Mouse (Mus musculus) heart, adult 2 months (tissue): Measurements from ENCODE around the gene Slc25a25. TPM values are rescaled to one million over a fixed set of nuclear protein-coding genes. Genes with fewer than 3 reads are reported as not detected.
A peak's percentile ranks its signal among the peaks of the same experiment; 100 is the strongest.

ENCODE experiments used
- DNase-seq, 2 experiments: peaks; one replicate each; pipeline ENCODE4 v3.0.0; 2021
- H3K27ac ChIP-seq: fragments of 200-600 bp; 2 replicates; pipeline ENCODE4 v1.8.1; 2022
- H3K27me3 ChIP-seq: fragments of 200-500 bp; 2 replicates; pipeline ENCODE4 v1.6.1; 2012; ENCODE audit warnings: mild to moderate bottlenecking, low read length, inconsistent platforms, mixed read lengths; ENCODE audit not compliant: control insufficient read depth, insufficient read depth
- H3K36me3 ChIP-seq: fragments of 200-500 bp; 2 replicates; pipeline ENCODE4 v1.6.1; 2012; ENCODE audit warnings: low read length, inconsistent platforms; ENCODE audit not compliant: control insufficient read depth, insufficient read depth
- H3K4me1 ChIP-seq: fragments of 200-500 bp; 2 replicates; pipeline ENCODE4 v1.6.1; 2011; ENCODE audit warnings: low read length; ENCODE audit not compliant: control insufficient read depth, insufficient read depth
- H3K4me3 ChIP-seq: fragments of 200-600 bp; 2 replicates; pipeline ENCODE4 v1.8.1; 2022
- H3K79me2 ChIP-seq: fragments of 200-500 bp; replicated peaks from 2 replicates; pipeline ENCODE4 v1.6.1; 2012; ENCODE audit warnings: mild to moderate bottlenecking, inconsistent platforms, low read length, moderate library complexity, mixed read lengths; ENCODE audit not compliant: control insufficient read depth, insufficient read depth
- H3K9ac ChIP-seq: fragments of 200-500 bp; 2 replicates; pipeline ENCODE4 v1.6.1; 2012; ENCODE audit warnings: low read depth, mild to moderate bottlenecking, control low read depth, inconsistent platforms, low read length, mixed read lengths
- CTCF ChIP-seq: fragments of 200-600 bp; IDR thresholded peaks from 2 replicates; pipeline ENCODE4 v1.8.1; 2022; ENCODE audit warnings: antibody characterized with exemption, mild to moderate bottlenecking, moderate library complexity
- EP300 ChIP-seq: fragments of 200-500 bp; IDR thresholded peaks from 2 replicates; pipeline ENCODE4 v1.6.1; 2011; ENCODE audit warnings: low read depth, low read length, control low read depth; ENCODE audit not compliant: insufficient read depth
- POLR2A ChIP-seq: fragments of 200-500 bp; IDR thresholded peaks from 2 replicates; pipeline ENCODE4 v1.6.1; 2011; ENCODE audit warnings: mild to moderate bottlenecking, low read depth, low read length, control low read depth; ENCODE audit not compliant: insufficient read depth
- WGBS: fragments of 180-500 bp; shearing (Covaris S2); methylation state at CpG from one replicate; pipeline ENCODE4 v1.1.7; 2018; 5-methylcytosine and 5-hydroxymethylcytosine counted together
- intact Hi-C: fragments of 180-260 bp; cut with DNase I; formaldehyde crosslinking; loops from one replicate; pipeline ENCODE4 v1.15.1; 2025
- polyA plus RNA-seq: library from polyadenylated mRNA; depleted of rRNA; stranded (reverse); fragments of >200 nt; gene quantifications from 2 replicates; pipeline ENCODE4 v1.2.3, GENCODE M21; 2012; rRNA removed
- total RNA-seq, 2 experiments: library from RNA; stranded (reverse); gene quantifications; 2 replicates each; pipeline ENCODE4 v1.2.3; 2021

Gene Slc25a25
- total and polyA plus RNA-seq, 3 experiments, result 5.7 to 10.1 (median 8.5) TPM

- no peaks in the 10 kb centered on the region for H3K79me2 ChIP-seq
- no peaks in the 10 kb centered on the region for H3K36me3 ChIP-seq
- no peaks in the 10 kb centered on the region for H3K27me3 ChIP-seq
- peak overlapping the region; percentile 93 for H3K4me3 ChIP-seq
- H3K9ac ChIP-seq, result peak overlapping the region; percentile 82
- H3K4me1 ChIP-seq, result peaks cover 3% of the 10 kb centered on the region
- under 1% methylated on average over 27 of the region's 27 CpGs for WGBS
- intact Hi-C loops, result loop anchor here (1.0 to 2.0 kb wide), 2 partner anchors 14 to 18 kb away; partner anchors contain the start of gene Ptges2
- H3K27ac ChIP-seq, result peak overlapping the region; percentile 62
- TF ChIP-seq EP300 (0 out of 2 replicates have a peak, but pooled peaks have one; percentile 5), CTCF (no peak)
- DNase-seq, result no peak
Measured at GRCm38 (mm10) chr2:32381141-32381774, 70.0 kb downstream of the Slc25a25 start.

- H3K27ac ChIP-seq, result no peak overlapping the region
Measured at GRCm38 (mm10) chr2:32380001-32380500, 71.2 kb downstream of the Slc25a25 start.

GRCm38 (mm10) chr2:32376963-32377362, 74.3 kb downstream of the Slc25a25 start:
- H3K4me1 ChIP-seq, result peaks cover 1% of the 10 kb centered on the region
- no peak overlapping the region for H3K9ac ChIP-seq
- no peaks in the 10 kb centered on the region for H3K36me3 ChIP-seq
- TF ChIP-seq POLR2A (no peak), CTCF (no peak), EP300 (no peak)
- no peak for DNase-seq
- H3K4me3 ChIP-seq, result no peak overlapping the region
- intact Hi-C loops, result no loop called here
- no peak overlapping the region for H3K27ac ChIP-seq
- WGBS, result 94% methylated on average over 10 of the region's 10 CpGs
- H3K79me2 ChIP-seq, result no peaks in the 10 kb centered on the region
- H3K27me3 ChIP-seq, result no peaks in the 10 kb centered on the region

More at GRCm38 (mm10) chr2:32380001-32380500, 71.2 kb downstream of the Slc25a25 start:
- no peak for DNase-seq
- Histone ChIP-seq H3K79me2 (no peaks in the 10 kb centered on the region), H3K36me3 (no peaks in the 10 kb centered on the region), H3K27me3 (no peaks in the 10 kb centered on the region), H3K9ac (no peak overlapping the region), H3K4me1 (peaks cover 3% of the 10 kb centered on the region), H3K4me3 (no peak overlapping the region)
- WGBS, result 65% methylated on average over 7 of the region's 7 CpGs
- intact Hi-C loops, result loop anchor here (2.0 kb wide), 1 partner anchor 15 kb away; the partner anchor contains the start of gene Ptges2
- TF ChIP-seq EP300, result no peak
- TF ChIP-seq POLR2A, result no peak
- TF ChIP-seq CTCF, result no peak

GRCm38 (mm10) chr2:32375317-32375940, 75.8 kb downstream of the Slc25a25 start:
- no peaks in the 10 kb centered on the region for H3K4me1 ChIP-seq
- H3K27ac ChIP-seq, result no peak overlapping the region
- WGBS, result 79% methylated on average over 13 of the region's 13 CpGs
- no peak for DNase-seq
- TF ChIP-seq EP300, result no peak
- TF ChIP-seq CTCF, result no peak
- no peak for TF ChIP-seq POLR2A
- no peak overlapping the region for H3K9ac ChIP-seq
- no peaks in the 10 kb centered on the region for H3K27me3 ChIP-seq
- intact Hi-C loops, result no loop called here
- no peaks in the 10 kb centered on the region for H3K36me3 ChIP-seq
- H3K79me2 ChIP-seq, result no peaks in the 10 kb centered on the region
- no peak overlapping the region for H3K4me3 ChIP-seq

GRCm38 (mm10) chr2:32374191-32374590, 77.1 kb downstream of the Slc25a25 start:
- intact Hi-C loops, result no loop called here
- no peak overlapping the region for H3K4me3 ChIP-seq
- WGBS, result 67% methylated on average over 10 of the region's 10 CpGs
- H3K4me1 ChIP-seq, result no peaks in the 10 kb centered on the region
- TF ChIP-seq POLR2A, result no peak
- no peak for TF ChIP-seq CTCF
- TF ChIP-seq EP300, result no peak
- H3K9ac ChIP-seq, result no peak overlapping the region
- H3K36me3 ChIP-seq, result no peaks in the 10 kb centered on the region
- no peaks in the 10 kb centered on the region for H3K27me3 ChIP-seq
- no peaks in the 10 kb centered on the region for H3K79me2 ChIP-seq
- no peak overlapping the region; the same call in 1 of the 2 replicates for H3K27ac ChIP-seq
- DNase-seq, result peak in 1 of 2 experiments; percentile 53

GRCm38 (mm10) chr2:32367315-32367714, 83.9 kb downstream of the Slc25a25 start:
- H3K27ac ChIP-seq, result no peak overlapping the region
- no peak for DNase-seq
- H3K36me3 ChIP-seq, result no peaks in the 10 kb centered on the region
- no peaks in the 10 kb centered on the region for H3K27me3 ChIP-seq
- no peak overlapping the region for H3K4me3 ChIP-seq
- intact Hi-C loops, result no loop called here
- 95% methylated on average over 5 of the region's 5 CpGs for WGBS
- H3K4me1 ChIP-seq, result no peaks in the 10 kb centered on the region
- TF ChIP-seq CTCF (no peak), EP300 (no peak)
- H3K79me2 ChIP-seq, result no peaks in the 10 kb centered on the region
- H3K9ac ChIP-seq, result no peak overlapping the region

Other genes starting within 250 kb of the Slc25a25 start
- gene Pomt1, start 214.9 kb downstream of the Slc25a25 start, total RNA-seq, result 10 to 100 TPM; 13.1 to 16.9 TPM
- gene Pomt1, start 214.9 kb downstream of the Slc25a25 start, polyA plus RNA-seq, result 17.7 and 19.7 TPM in 2 replicates
- 10 to 100 TPM; 22.5 to 22.8 TPM for gene Uck1, start 191.3 kb downstream of the Slc25a25 start, total RNA-seq
- gene Uck1, start 191.3 kb downstream of the Slc25a25 start, polyA plus RNA-seq, result 41.7 and 43.1 TPM in 2 replicates
- 10 to 100 TPM; 69.8 to 79.9 TPM for gene Golga2, start 164.1 kb downstream of the Slc25a25 start, total RNA-seq
- 34.5 and 44.0 TPM in 2 replicates for gene Golga2, start 164.1 kb downstream of the Slc25a25 start, polyA plus RNA-seq
- gene Swi5, start 163.4 kb downstream of the Slc25a25 start, total RNA-seq, result 100 to 1,000 TPM; 205 to 233 TPM
- 173 and 223 TPM in 2 replicates for gene Swi5, start 163.4 kb downstream of the Slc25a25 start, polyA plus RNA-seq
- 10 to 100 TPM; 26.7 to 29.5 TPM for gene Ciz1, start 99.1 kb downstream of the Slc25a25 start, total RNA-seq
- gene Ciz1, start 99.1 kb downstream of the Slc25a25 start, polyA plus RNA-seq, result 117 and 128 TPM in 2 replicates
- 1 to 10 TPM; 4.0 to 5.5 TPM for gene Dnm1, start 98.1 kb downstream of the Slc25a25 start, total RNA-seq
- 20.4 and 23.1 TPM in 2 replicates for gene Dnm1, start 98.1 kb downstream of the Slc25a25 start, polyA plus RNA-seq
- gene 1110008P14Rik, start 69.5 kb downstream of the Slc25a25 start, total RNA-seq, result 10 to 100 TPM; 39.6 to 44.8 TPM
- 129 and 132 TPM in 2 replicates for gene 1110008P14Rik, start 69.5 kb downstream of the Slc25a25 start, polyA plus RNA-seq
- 1 to 10 TPM; 4.1 to 6.9 TPM for gene Lcn2, start 63.2 kb downstream of the Slc25a25 start, total RNA-seq
- 6.6 and 11.3 TPM in 2 replicates for gene Lcn2, start 63.2 kb downstream of the Slc25a25 start, polyA plus RNA-seq
- 10 to 100 TPM; 58.6 to 68.2 TPM for gene Ptges2, start 55.5 kb downstream of the Slc25a25 start, total RNA-seq
- 68.8 and 98.5 TPM in 2 replicates for gene Ptges2, start 55.5 kb downstream of the Slc25a25 start, polyA plus RNA-seq
- gene Naif1, start 988 bp downstream of the Slc25a25 start, total RNA-seq, result 1 to 10 TPM; 2.8 to 3.4 TPM
- 3.7 and 4.6 TPM in 2 replicates for gene Naif1, start 988 bp downstream of the Slc25a25 start, polyA plus RNA-seq
- 1 to 10 TPM; 7.0 to 7.1 TPM for gene Fam102a, start 83.9 kb upstream of the Slc25a25 start, total RNA-seq
- 9.2 and 10.6 TPM in 2 replicates for gene Fam102a, start 83.9 kb upstream of the Slc25a25 start, polyA plus RNA-seq
- 10 to 100 TPM; 17.4 to 18.0 TPM for gene Dpm2, start 119.4 kb upstream of the Slc25a25 start, total RNA-seq
- gene Dpm2, start 119.4 kb upstream of the Slc25a25 start, polyA plus RNA-seq, result 65.3 and 69.2 TPM in 2 replicates
- not detected for gene Pip5kl1, start 123.4 kb upstream of the Slc25a25 start, total RNA-seq
- 0.25 TPM in 1 of 2 replicates, not detected in the other for gene Pip5kl1, start 123.4 kb upstream of the Slc25a25 start, polyA plus RNA-seq
- gene 9430097D07Rik, start 124.2 kb upstream of the Slc25a25 start, total RNA-seq, result not detected
- not detected in 2 replicates for gene 9430097D07Rik, start 124.2 kb upstream of the Slc25a25 start, polyA plus RNA-seq
- gene St6galnac4, start 135.7 kb upstream of the Slc25a25 start, total RNA-seq, result 10 to 100 TPM; 16.2 to 17.8 TPM
- gene St6galnac4, start 135.7 kb upstream of the Slc25a25 start, polyA plus RNA-seq, result 25.2 and 28.6 TPM in 2 replicates
- 100 to 1,000 TPM; 107 to 125 TPM for gene St6galnac6, start 148.3 kb upstream of the Slc25a25 start, total RNA-seq
- 129 and 174 TPM in 2 replicates for gene St6galnac6, start 148.3 kb upstream of the Slc25a25 start, polyA plus RNA-seq
- gene Ak1, start 170.3 kb upstream of the Slc25a25 start, total RNA-seq, result 100 to 1,000 TPM; 606 to 670 TPM
- 584 and 623 TPM in 2 replicates for gene Ak1, start 170.3 kb upstream of the Slc25a25 start, polyA plus RNA-seq
- gene Eng, start 195.2 kb upstream of the Slc25a25 start, total RNA-seq, result 100 to 1,000 TPM; 113 to 122 TPM
- gene Eng, start 195.2 kb upstream of the Slc25a25 start, polyA plus RNA-seq, result 230 and 239 TPM in 2 replicates